Mouse (Mus musculus) MEL (cell line): ENCODE data around the gene Sox5. TPM values are rescaled to one million over a fixed set of nuclear protein-coding genes. Genes with fewer than 3 reads are reported as not detected.

Experiments
- DNase-seq: peaks from one replicate; pipeline ENCODE4 v3.0.0; 2011; ENCODE audit warnings: low read depth, low spot score
- H3K27ac ChIP-seq: 2 replicates; pipeline ENCODE4 v1.5.1; 2012; ENCODE audit warnings: low read depth, mild to moderate bottlenecking, control low read depth, low read length, moderate library complexity; ENCODE audit not compliant: control insufficient read depth
- H3K27me3 ChIP-seq, 2 experiments: fragments of 150-350 bp in 1 of 2; sonication (generic) in 1 of 2; 2 replicates each; pipeline ENCODE4 v1.6.1; 2012; ENCODE audit warnings: low read length in 2 of 2, mild to moderate bottlenecking in 2 of 2, improper control_type of control experiment in 1 of 2, moderate library complexity in 1 of 2; ENCODE audit not compliant: insufficient read depth in 2 of 2, control insufficient read depth in 1 of 2
- H3K36me3 ChIP-seq, 2 experiments: 2 replicates each; pipeline ENCODE4 v1.6.1; 2012 to 2014; ENCODE audit warnings: low read length in 2 of 2, improper control_type of control experiment in 1 of 2, inconsistent platforms in 1 of 2, mild to moderate bottlenecking in 1 of 2; ENCODE audit not compliant: insufficient read depth in 2 of 2, control insufficient read depth in 1 of 2
- H3K4me1 ChIP-seq, 2 experiments: fragments of 150-350 bp in 1 of 2; sonication (generic) in 1 of 2; 2 replicates each; pipeline ENCODE4 v1.6.1; 2012; ENCODE audit warnings: low read length in 2 of 2, improper control_type of control experiment in 1 of 2, mild to moderate bottlenecking in 1 of 2; ENCODE audit not compliant: insufficient read depth in 2 of 2, control insufficient read depth in 1 of 2
- H3K4me3 ChIP-seq, 2 experiments: fragments of 150-350 bp in 1 of 2; sonication (generic) in 1 of 2; 2 replicates each; pipeline ENCODE4 v1.5.1; 2012; ENCODE audit warnings: low read depth in 2 of 2, low read length in 2 of 2, mild to moderate bottlenecking in 2 of 2, moderate library complexity in 2 of 2, control low read depth in 1 of 2, improper control_type of control experiment in 1 of 2; ENCODE audit not compliant: control insufficient read depth in 1 of 2, insufficient read depth in 1 of 2
- H3K79me2 ChIP-seq: 2 replicates; pipeline ENCODE4 v1.6.1; 2012; ENCODE audit warnings: mild to moderate bottlenecking, low read length, moderate library complexity; ENCODE audit not compliant: control insufficient read depth, poor library complexity, insufficient read depth
- H3K9ac ChIP-seq: 2 replicates; pipeline ENCODE4 v1.6.1; 2012; ENCODE audit warnings: low read depth, mild to moderate bottlenecking, control low read depth, low read length, moderate library complexity; ENCODE audit not compliant: control insufficient read depth, poor library complexity, severe bottlenecking
- H3K9me3 ChIP-seq: fragments of 150-350 bp; sonication (generic); replicated peaks from 2 replicates; pipeline ENCODE4 v1.6.1; 2012; ENCODE audit warnings: mild to moderate bottlenecking, low read length, improper control_type of control experiment, moderate library complexity; ENCODE audit not compliant: insufficient read depth
- BHLHE40 ChIP-seq: IDR thresholded peaks from 2 replicates; pipeline ENCODE4 v1.6.1; 2012; ENCODE audit warnings: low read depth, mild to moderate bottlenecking, inconsistent platforms, low read length, improper control_type of control experiment, borderline replicate concordance
- CHD1 ChIP-seq: IDR thresholded peaks from 2 replicates; pipeline ENCODE4 v1.6.1; 2012; ENCODE audit warnings: low read depth, mild to moderate bottlenecking, inconsistent platforms, low read length, improper control_type of control experiment
- CHD2 ChIP-seq: IDR thresholded peaks from 2 replicates; pipeline ENCODE4 v1.6.1; 2011; ENCODE audit warnings: low read length, improper control_type of control experiment
- CTCF ChIP-seq, 3 experiments: IDR thresholded peaks in 2 of 3; conservative IDR thresholded peaks in 1 of 3; 2 replicates each; pipeline ENCODE4 v1.5.1; 2011 to 2012; ENCODE audit warnings: low read length in 3 of 3, low read depth in 2 of 3, mild to moderate bottlenecking in 2 of 3, improper control_type of control experiment in 1 of 3, inconsistent platforms in 1 of 3, mixed read lengths in 1 of 3, moderate library complexity in 1 of 3; ENCODE audit not compliant: control insufficient read depth in 1 of 3, insufficient read depth in 1 of 3, poor library complexity in 1 of 3, severe bottlenecking in 1 of 3
- EP300 ChIP-seq, 2 experiments: IDR thresholded peaks; 2 replicates each; pipeline ENCODE4 v1.6.1; 2011; ENCODE audit warnings: improper control_type of control experiment in 2 of 2, low read length in 2 of 2, low read depth in 1 of 2, mild to moderate bottlenecking in 1 of 2
- ETS1 ChIP-seq: IDR thresholded peaks from 2 replicates; pipeline ENCODE4 v1.6.1; 2012; ENCODE audit warnings: low read depth, mild to moderate bottlenecking, inconsistent platforms, low read length, improper control_type of control experiment, moderate library complexity
- GABPA ChIP-seq: IDR thresholded peaks from 2 replicates; pipeline ENCODE4 v1.6.1; 2012; ENCODE audit warnings: low read depth, mild to moderate bottlenecking, inconsistent platforms, low read length, improper control_type of control experiment, moderate library complexity
- GATA1 ChIP-seq: IDR thresholded peaks from 2 replicates; pipeline ENCODE4 v1.6.1; 2011; ENCODE audit warnings: low read depth, low read length, improper control_type of control experiment
- HCFC1 ChIP-seq: IDR thresholded peaks from 2 replicates; pipeline ENCODE4 v1.6.1; 2012; ENCODE audit warnings: low read depth, mild to moderate bottlenecking, inconsistent platforms, low read length, improper control_type of control experiment, moderate library complexity
- KAT2A ChIP-seq: conservative IDR thresholded peaks from 2 replicates; pipeline ENCODE4 v1.6.1; 2012; ENCODE audit warnings: low read depth, low read length, improper control_type of control experiment, inconsistent platforms
- MAFK ChIP-seq: IDR thresholded peaks from 2 replicates; pipeline ENCODE4 v1.6.1; 2011; ENCODE audit warnings: low read depth, mild to moderate bottlenecking, low read length, improper control_type of control experiment, borderline replicate concordance
- MAX ChIP-seq: IDR thresholded peaks from 2 replicates; pipeline ENCODE4 v1.6.1; 2011; ENCODE audit warnings: low read length, improper control_type of control experiment
- MAZ ChIP-seq: IDR thresholded peaks from 2 replicates; pipeline ENCODE4 v1.6.1; 2012; ENCODE audit warnings: low read depth, mild to moderate bottlenecking, inconsistent platforms, low read length, improper control_type of control experiment
- MEF2A ChIP-seq: IDR thresholded peaks from 2 replicates; pipeline ENCODE4 v1.6.1; 2014; ENCODE audit warnings: low read depth, mild to moderate bottlenecking, inconsistent platforms, low read length, improper control_type of control experiment; ENCODE audit not compliant: poor library complexity, insufficient replicate concordance, severe bottlenecking; ENCODE audit errors: extremely low read depth
- MXI1 ChIP-seq: IDR thresholded peaks from 2 replicates; pipeline ENCODE4 v1.6.1; 2011; ENCODE audit warnings: mild to moderate bottlenecking, low read depth, low read length, improper control_type of control experiment
- MYC ChIP-seq: IDR thresholded peaks from 2 replicates; pipeline ENCODE4 v1.6.1; 2011; ENCODE audit warnings: low read depth, mild to moderate bottlenecking, low read length, improper control_type of control experiment, moderate library complexity
- NELFE ChIP-seq: IDR thresholded peaks from 2 replicates; pipeline ENCODE4 v1.6.1; 2011; ENCODE audit warnings: low read depth, low read length, improper control_type of control experiment
- NRF1 ChIP-seq: IDR thresholded peaks from 2 replicates; pipeline ENCODE4 v1.6.1; 2014; ENCODE audit warnings: low read depth, mild to moderate bottlenecking, inconsistent platforms, low read length, improper control_type of control experiment, moderate library complexity; ENCODE audit not compliant: poor library complexity, insufficient read depth, severe bottlenecking
- POLR2A ChIP-seq, 2 experiments: IDR thresholded peaks; 2 replicates each; pipeline ENCODE4 v1.6.1; 2011 to 2012; ENCODE audit warnings: low read length in 2 of 2, mild to moderate bottlenecking in 2 of 2, control low read depth in 1 of 2, improper control_type of control experiment in 1 of 2, low read depth in 1 of 2, moderate library complexity in 1 of 2; ENCODE audit not compliant: control insufficient read depth in 1 of 2, insufficient read depth in 1 of 2, poor library complexity in 1 of 2
- RAD21 ChIP-seq: IDR thresholded peaks from 2 replicates; pipeline ENCODE4 v1.6.1; 2011; ENCODE audit warnings: mild to moderate bottlenecking, low read depth, low read length, improper control_type of control experiment
- SIN3A ChIP-seq: IDR thresholded peaks from 2 replicates; pipeline ENCODE4 v1.6.1; 2012; ENCODE audit warnings: low read length, improper control_type of control experiment, inconsistent platforms
- SMC3 ChIP-seq: IDR thresholded peaks from 2 replicates; pipeline ENCODE4 v1.6.1; 2011; ENCODE audit warnings: low read depth, low read length, improper control_type of control experiment
- TAL1 ChIP-seq: IDR thresholded peaks from 2 replicates; pipeline ENCODE4 v1.6.1; 2012; ENCODE audit warnings: mild to moderate bottlenecking, inconsistent platforms, low read length, moderate library complexity, mixed read lengths
- TCF12 ChIP-seq: IDR thresholded peaks from 2 replicates; pipeline ENCODE4 v1.6.1; 2014; ENCODE audit warnings: low read depth, mild to moderate bottlenecking, inconsistent platforms, low read length, improper control_type of control experiment, moderate library complexity
- UBTF ChIP-seq: IDR thresholded peaks from 2 replicates; pipeline ENCODE4 v1.6.1; 2012; ENCODE audit warnings: low read depth, mild to moderate bottlenecking, inconsistent platforms, low read length, improper control_type of control experiment, moderate library complexity, borderline replicate concordance; ENCODE audit not compliant: insufficient read depth
- USF2 ChIP-seq, 2 experiments: IDR thresholded peaks; 2 replicates each; pipeline ENCODE4 v1.6.1; 2011 to 2012; ENCODE audit warnings: improper control_type of control experiment in 2 of 2, low read length in 2 of 2, borderline replicate concordance in 1 of 2, inconsistent platforms in 1 of 2, low read depth in 1 of 2, mild to moderate bottlenecking in 1 of 2; ENCODE audit not compliant: insufficient read depth in 1 of 2
- ZC3H11A ChIP-seq: IDR thresholded peaks from 2 replicates; pipeline ENCODE4 v1.6.1; 2012; ENCODE audit warnings: low read depth, mild to moderate bottlenecking, inconsistent platforms, low read length, improper control_type of control experiment
- polyA plus RNA-seq, 2 experiments: library from polyadenylated mRNA; stranded (reverse) in 1 of 2; unstranded in 1 of 2; fragments of >175 nt in 1 of 2; fragments of >200 nt in 1 of 2; gene quantifications; 2 replicates each; pipeline versions ENCODE4 v1.2.1 to v1.2.4; 2012; ENCODE audit warnings: low replicate concordance in 2 of 2, low read depth in 1 of 2; ENCODE audit not compliant: insufficient read length in 2 of 2, insufficient read depth in 1 of 2, missing spikeins in 1 of 2
- total RNA-seq: library from RNA; depleted of rRNA; stranded (reverse); fragments of 300-350 nt; gene quantifications from 2 replicates; pipeline ENCODE4 v1.2.3, GENCODE M21; 2012

Gene Sox5
- total and polyA plus RNA-seq, 3 experiments: 0.19 to 3.0 TPM; not detected in 1

GRCm38 (mm10) chr6:144646331-144646730 is 135.4 kb downstream of the Sox5 start:
- H3K4me3 ChIP-seq: no peak overlapping the region
- H3K9me3 ChIP-seq: no peaks in the 10 kb centered on the region
- no peaks in the 10 kb centered on the region for H3K36me3 ChIP-seq
- H3K4me1 ChIP-seq: no peaks in the 10 kb centered on the region
- TF ChIP-seq ETS1 (no peak), GABPA (no peak), MAZ (no peak), BHLHE40 (no peak)
- H3K79me2 ChIP-seq: no peaks in the 10 kb centered on the region
- no peaks in the 10 kb centered on the region for H3K27me3 ChIP-seq
- H3K27ac ChIP-seq: no peak overlapping the region
- no peak overlapping the region for H3K9ac ChIP-seq
- DNase-seq: no peak

GRCm38 (mm10) chr6:144645796-144646195 is 136.0 kb downstream of the Sox5 start:
- H3K4me3 ChIP-seq: no peak overlapping the region

GRCm38 (mm10) chr6:144644711-144645110 is 137.1 kb downstream of the Sox5 start:
- Histone ChIP-seq H3K9ac (no peak overlapping the region), H3K27me3 (no peaks in the 10 kb centered on the region), H3K27ac (no peak overlapping the region), H3K36me3 (no peaks in the 10 kb centered on the region), H3K4me1 (no peaks in the 10 kb centered on the region), H3K79me2 (no peaks in the 10 kb centered on the region), H3K4me3 (no peak overlapping the region), H3K9me3 (no peaks in the 10 kb centered on the region)
- TF ChIP-seq MXI1: no peak
- TF ChIP-seq NRF1: no peak
- no peak for TF ChIP-seq KAT2A
- no peak for TF ChIP-seq USF2 (IDR thresholded peaks at IDR 0.05; ENCODE audit: borderline replicate concordance in 1 of 2, insufficient read depth in 1 of 2, low read depth in 1 of 2, low read length in 2 of 2)
- no peak; a peak in 1 of 6 replicates for TF ChIP-seq CTCF (IDR thresholded peaks at IDR 0.05 in 2 of 3, conservative IDR thresholded peaks at IDR 0.05 in 1 of 3; ENCODE audit: control insufficient read depth in 1 of 3, insufficient read depth in 1 of 3, low read depth in 2 of 3, low read length in 3 of 3, poor library complexity in 1 of 3, severe bottlenecking in 1 of 3)
- TF ChIP-seq POLR2A (IDR thresholded peaks at IDR 0.05; ENCODE audit: control insufficient read depth in 1 of 2, insufficient read depth in 1 of 2, low read depth in 1 of 2, low read length in 2 of 2, poor library complexity in 1 of 2): no peak
- no peak for TF ChIP-seq ZC3H11A
- TF ChIP-seq MEF2A: no peak
- TF ChIP-seq SMC3: no peak
- no peak for TF ChIP-seq NELFE
- no peak for TF ChIP-seq GATA1
- TF ChIP-seq TAL1: no peak
- no peak for TF ChIP-seq CHD1
- TF ChIP-seq SIN3A: no peak
- no peak for TF ChIP-seq TCF12
- no peak for TF ChIP-seq UBTF
- TF ChIP-seq MYC: no peak
- DNase-seq: no peak

More at GRCm38 (mm10) chr6:144645796-144646195, 136.0 kb downstream of the Sox5 start:
- H3K9me3 ChIP-seq: no peaks in the 10 kb centered on the region
- no peak overlapping the region for H3K27ac ChIP-seq
- H3K79me2 ChIP-seq: no peaks in the 10 kb centered on the region
- H3K27me3 ChIP-seq: no peaks in the 10 kb centered on the region
- DNase-seq: no peak
- no peak for TF ChIP-seq CHD2
- no peak for TF ChIP-seq NRF1
- no peak for TF ChIP-seq BHLHE40
- no peak for TF ChIP-seq MAX
- TF ChIP-seq SMC3: no peak
- TF ChIP-seq MYC: no peak
- no peak for TF ChIP-seq ZC3H11A
- TF ChIP-seq UBTF: no peak
- no peak for TF ChIP-seq TCF12
- no peak for TF ChIP-seq CHD1
- TF ChIP-seq RAD21: no peak
- no peak for TF ChIP-seq SIN3A
- TF ChIP-seq HCFC1: no peak
- no peak for TF ChIP-seq MEF2A
- no peak for TF ChIP-seq MAFK
- TF ChIP-seq EP300 (IDR thresholded peaks at IDR 0.05; ENCODE audit: low read depth in 1 of 2, low read length in 2 of 2): no peak
- H3K36me3 ChIP-seq: no peaks in the 10 kb centered on the region
- H3K4me1 ChIP-seq: no peaks in the 10 kb centered on the region
- H3K9ac ChIP-seq: no peak overlapping the region
